In genomic region chr4:154157970-154158662, GRCm38 (mm10) we compare ENCODE assay signal across 13 mouse cellular contexts. TPM values are rescaled to one million over a fixed set of nuclear protein-coding genes. Genes with fewer than 3 reads are reported as not detected.
A peak's percentile ranks its signal among the peaks of the same experiment; 100 is the strongest.
DNase-seq lines count a peak whose midpoint lies in the region; ATAC-seq lines count a peak whose summit lies in the region.
"Had no signal": no experiment of that assay in that cellular context is flagged by ENCODE, and none has a peak within 500 bp of the region (broad histone marks: within the 10 kb centered on the region; RNA-seq: fewer than 3 reads in every experiment).

No protein-coding gene starts in this region.

- ATAC-seq in frontal cortex, adult (ENCODE audit: low TSS enrichment): peak; percentile 11; the same call in 1 of the 2 replicates
- no peak for ATAC-seq in liver, embryonic 12.5 days
- ATAC-seq in liver, embryonic 15.5 days (ENCODE audit: insufficient read depth): no peak

- DNase-seq in frontal cortex, postnatal 25 days (ENCODE audit: low spot score in 2 of 2): no peak
- DNase-seq in liver: no peak
- DNase-seq in brain, adult 2 months (ENCODE audit: low read depth, low spot score): peak; percentile 60
- no peak for DNase-seq in embryo, embryonic 10.5 days (ENCODE audit: low spot score)

- no peaks in the 10 kb centered on the region for H3K9me3 ChIP-seq in liver, embryonic 12.5 days (replicated peaks)
- no peaks in the 10 kb centered on the region for H3K9me3 ChIP-seq in liver, embryonic 15.5 days (replicated peaks)
- H3K9me3 ChIP-seq: embryonic facial prominence, embryonic 10.5 days; forebrain, embryonic 13.5 days; heart, embryonic 13.5 days; hindbrain, embryonic 15.5 days had no signal

- peaks cover 47% of the 10 kb centered on the region for H3K4me1 ChIP-seq in liver, embryonic 12.5 days
- H3K4me1 ChIP-seq in liver, embryonic 15.5 days (replicated peaks): peaks cover 47% of the 10 kb centered on the region

- H3K36me3 ChIP-seq in liver, embryonic 12.5 days: peaks cover 57% of the 10 kb centered on the region
- peaks cover 55% of the 10 kb centered on the region for H3K36me3 ChIP-seq in liver, embryonic 15.5 days (replicated peaks)

- H3K27ac ChIP-seq in liver, embryonic 12.5 days: no peak overlapping the region
- no peak overlapping the region for H3K27ac ChIP-seq in liver, embryonic 15.5 days (replicated peaks)
- H3K27ac ChIP-seq: embryonic facial prominence, embryonic 10.5 days; forebrain, embryonic 13.5 days; heart, embryonic 13.5 days; hindbrain, embryonic 15.5 days had no signal

- H3K9ac ChIP-seq in liver, embryonic 12.5 days: no peak overlapping the region
- no peak overlapping the region for H3K9ac ChIP-seq in liver, embryonic 15.5 days
- H3K9ac ChIP-seq: forebrain, embryonic 13.5 days; forebrain, postnatal 0 days; heart, embryonic 13.5 days; hindbrain, embryonic 15.5 days had no signal

- H3K27me3 ChIP-seq in liver, embryonic 12.5 days (replicated peaks): no peaks in the 10 kb centered on the region
- no peaks in the 10 kb centered on the region for H3K27me3 ChIP-seq in liver, embryonic 15.5 days
- H3K27me3 ChIP-seq: forebrain, embryonic 13.5 days; heart, embryonic 13.5 days; hindbrain, embryonic 15.5 days had no signal

- no peak overlapping the region for H3K4me3 ChIP-seq in liver, embryonic 12.5 days
- H3K4me3 ChIP-seq in liver, embryonic 15.5 days (replicated peaks): no peak overlapping the region
- H3K4me3 ChIP-seq: hindbrain, embryonic 15.5 days had no signal

- 90% methylated on average over 14 of the region's 14 CpGs for WGBS in liver, embryonic 12.5 days (ENCODE audit: insufficient replicate concordance)
- WGBS in liver, embryonic 15.5 days (ENCODE audit: insufficient replicate concordance): 88% methylated on average over 14 of the region's 14 CpGs

- H3K4me2 ChIP-seq in liver, embryonic 12.5 days: peak overlapping the region; percentile 87; the same call in 1 of the 2 replicates
- H3K4me2 ChIP-seq in liver, embryonic 15.5 days: 0 out of 2 replicates have a peak overlapping the region, but pooled peaks have one; percentile 75
- H3K4me2 ChIP-seq: forebrain, embryonic 13.5 days had no signal

RNA-seq across cellular contexts. Expression of gene Tprgl, which starts 2.4 kb away (rescaled TPM):
- polyA plus RNA-seq in liver, embryonic 12.5 days (2016; fragmentation: Nextera tagmentation; extraction: Ambion mirVana): 162 and 167 TPM in 2 replicates
- polyA plus RNA-seq in liver, embryonic 15.5 days (2015; fragmentation: Nextera tagmentation; extraction: Ambion mirVana): 149 and 154 TPM in 2 replicates

RNA-seq across cellular contexts. Expression of gene Megf6, which starts 12.4 kb away (rescaled TPM):
- polyA plus RNA-seq in liver, embryonic 12.5 days (2016; fragmentation: Nextera tagmentation; extraction: Ambion mirVana): 3.8 and 4.3 TPM in 2 replicates
- 1.4 and 2.1 TPM in 2 replicates for polyA plus RNA-seq in liver, embryonic 15.5 days (2015; fragmentation: Nextera tagmentation; extraction: Ambion mirVana)

RNA-seq across cellular contexts. Expression of gene Wrap73, which starts 15.9 kb away (rescaled TPM):
- 29.5 and 31.4 TPM in 2 replicates for polyA plus RNA-seq in liver, embryonic 12.5 days (2016; fragmentation: Nextera tagmentation; extraction: Ambion mirVana)
- 26.4 and 26.8 TPM in 2 replicates for polyA plus RNA-seq in liver, embryonic 15.5 days (2015; fragmentation: Nextera tagmentation; extraction: Ambion mirVana)

RNA-seq across cellular contexts. Expression of gene Trp73, which starts 18.1 kb away (rescaled TPM):
- 0.04 and 0.17 TPM in 2 replicates for polyA plus RNA-seq in liver, embryonic 12.5 days (2016; fragmentation: Nextera tagmentation; extraction: Ambion mirVana)
- 0.05 TPM in 1 of 2 replicates, not detected in the other for polyA plus RNA-seq in liver, embryonic 15.5 days (2015; fragmentation: Nextera tagmentation; extraction: Ambion mirVana)
- polyA plus RNA-seq: heart, postnatal 0 days had no signal
